Mouse (Mus musculus) ES-E14 (cell line): ENCODE measurements around the gene Zbp1. TPM values are rescaled to one million over a fixed set of nuclear protein-coding genes. Genes with fewer than 3 reads are reported as not detected.

Experiments
- DNase-seq: peaks from one replicate; pipeline ENCODE4 v3.0.0-alpha.2; 2013; ENCODE audit warnings: low read depth, low spot score
- H3K27ac ChIP-seq: 2 replicates; pipeline ENCODE4 v1.5.1; 2012; ENCODE audit warnings: low read depth, mild to moderate bottlenecking, low read length, moderate library complexity, mixed read lengths; ENCODE audit not compliant: poor library complexity, insufficient read depth, severe bottlenecking
- H3K36me3 ChIP-seq: 2 replicates; pipeline ENCODE4 v1.6.1; 2012; ENCODE audit warnings: mild to moderate bottlenecking, low read length, moderate library complexity, mixed read lengths; ENCODE audit not compliant: control insufficient read depth, poor library complexity, insufficient read depth, severe bottlenecking
- H3K4me1 ChIP-seq, 2 experiments: fragments of 150-350 bp in 1 of 2; sonication (generic) in 1 of 2; 2 replicates each; pipeline ENCODE4 v1.6.1; 2012; ENCODE audit warnings: low read length in 2 of 2, mild to moderate bottlenecking in 1 of 2, mixed read lengths in 1 of 2; ENCODE audit not compliant: control insufficient read depth in 2 of 2, insufficient read depth in 2 of 2, poor library complexity in 1 of 2
- H3K4me3 ChIP-seq, 2 experiments: fragments of 150-350 bp in 1 of 2; sonication (generic) in 1 of 2; 2 replicates each; pipeline ENCODE4 v1.5.1; 2012; ENCODE audit warnings: low read length in 2 of 2, low read depth in 1 of 2, mild to moderate bottlenecking in 1 of 2, mixed read lengths in 1 of 2; ENCODE audit not compliant: insufficient read depth in 1 of 2, poor library complexity in 1 of 2, severe bottlenecking in 1 of 2
- H3K9ac ChIP-seq: 2 replicates; pipeline ENCODE4 v1.6.1; 2012; ENCODE audit warnings: low read depth, mild to moderate bottlenecking, low read length, mixed read lengths; ENCODE audit not compliant: poor library complexity, insufficient read depth, severe bottlenecking
- H3K9me3 ChIP-seq: fragments of 150-350 bp; sonication (generic); 2 replicates; pipeline ENCODE4 v1.6.1; 2012; ENCODE audit warnings: low read depth, mild to moderate bottlenecking, low read length; ENCODE audit not compliant: control insufficient read depth, insufficient read depth
- CHD2 ChIP-seq: IDR thresholded peaks from 2 replicates; pipeline ENCODE4 v1.6.1; 2014; ENCODE audit warnings: mild to moderate bottlenecking, low read depth, low read length, inconsistent platforms
- HCFC1 ChIP-seq: IDR thresholded peaks from 2 replicates; pipeline ENCODE4 v1.6.1; 2012; ENCODE audit warnings: low read length, inconsistent platforms, borderline replicate concordance; ENCODE audit not compliant: insufficient read depth
- MAFK ChIP-seq: IDR thresholded peaks from 2 replicates; pipeline ENCODE4 v1.6.1; 2014; ENCODE audit warnings: mild to moderate bottlenecking, low read depth, low read length, inconsistent platforms; ENCODE audit not compliant: insufficient read depth
- ZC3H11A ChIP-seq: IDR thresholded peaks from 2 replicates; pipeline ENCODE4 v1.6.1; 2012; ENCODE audit warnings: low read depth, mild to moderate bottlenecking, inconsistent platforms, low read length, borderline replicate concordance
- ZNF384 ChIP-seq: IDR thresholded peaks from 2 replicates; pipeline ENCODE4 v1.6.1; 2012; ENCODE audit warnings: low read depth, low read length, inconsistent platforms
- in situ Hi-C, 2 experiments: fragments of 600-800 bp; cut with MboI; formaldehyde crosslinking; loops; one replicate each; pipeline ENCODE4 v1.15.1; 2025; ENCODE audit warnings: low sequenced_read_pairs in 2 of 2, inconsistent platforms in 1 of 2; ENCODE audit not compliant: unreplicated experiment in 2 of 2
- total RNA-seq: library from RNA; depleted of rRNA; stranded (reverse); fragments of 300-350 nt; gene quantifications from 2 replicates; pipeline ENCODE4 v1.2.3, GENCODE M21; 2012

Gene Zbp1
- total RNA-seq, 1 experiment: 0.67 TPM

DNA sequence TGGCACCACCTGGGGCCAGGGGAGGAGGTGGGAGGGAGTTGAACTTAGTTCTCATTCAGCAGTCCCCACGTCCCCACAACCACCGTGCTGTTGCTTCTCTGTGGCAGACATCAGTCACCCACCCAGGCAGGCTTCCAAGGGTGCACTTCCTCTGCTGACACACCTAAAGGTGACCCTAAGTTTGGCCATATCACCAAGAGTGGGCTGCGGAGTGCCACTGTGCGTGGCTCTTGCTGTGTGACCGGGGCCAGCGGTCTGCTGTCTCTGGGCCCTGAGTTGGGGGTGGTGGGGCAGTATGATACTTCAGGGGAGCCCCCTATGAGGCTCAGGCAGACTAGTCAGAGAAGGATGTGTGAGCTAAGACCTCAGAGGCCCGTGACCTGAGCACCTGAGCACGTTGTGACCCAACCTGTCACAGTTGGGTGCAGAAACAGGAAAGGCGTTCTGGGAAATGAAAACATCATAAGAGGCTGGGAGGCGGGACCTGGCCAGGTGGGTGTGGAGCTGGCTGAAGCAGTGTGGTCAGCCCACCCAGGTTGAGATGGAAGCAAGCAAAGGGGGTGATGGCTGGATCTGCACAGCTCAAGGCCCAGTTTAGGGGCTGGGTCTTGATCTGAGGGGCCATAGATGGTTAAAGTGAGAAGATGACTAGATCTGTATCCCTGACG lies 37.9 kb downstream of the Zbp1 start:
- in situ Hi-C loops: loop anchor here (5.0 to 25.0 kb wide), 2 partner anchors 74 to 381 kb away; no protein-coding TSS in a partner anchor
- H3K4me1 ChIP-seq: no peaks in the 10 kb centered on the region
- TF ChIP-seq ZC3H11A (no peak), CHD2 (no peak), MAFK (no peak), HCFC1 (no peak), ZNF384 (no peak)
- H3K36me3 ChIP-seq: no peaks in the 10 kb centered on the region
- H3K27ac ChIP-seq: no peak overlapping the region
- H3K9ac ChIP-seq: no peak overlapping the region
- no peaks in the 10 kb centered on the region for H3K9me3 ChIP-seq
- no peak for DNase-seq
- no peak overlapping the region for H3K4me3 ChIP-seq

DNA sequence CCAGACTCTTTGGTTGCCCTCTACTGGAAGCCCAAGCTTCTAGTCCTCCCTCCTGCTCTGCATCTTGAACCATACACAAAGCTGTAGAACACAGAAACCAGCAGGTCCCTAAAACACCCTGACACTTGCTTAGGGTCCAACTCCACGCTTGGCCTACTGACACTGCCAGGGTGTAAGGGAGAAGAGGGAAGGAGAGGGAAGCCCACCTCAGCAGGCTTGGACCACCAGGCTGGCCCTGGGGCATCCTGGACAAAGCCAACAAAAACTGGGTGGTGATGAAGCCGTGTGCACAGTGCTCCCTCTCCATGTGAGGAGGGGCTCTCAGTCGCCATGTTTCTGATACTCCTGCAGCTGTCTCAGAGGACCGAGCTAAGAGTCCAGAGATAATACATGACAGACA lies 38.7 kb downstream of the Zbp1 start:
- no peaks in the 10 kb centered on the region for H3K9me3 ChIP-seq
- no peak for TF ChIP-seq ZNF384
- no peak for TF ChIP-seq CHD2
- no peak for TF ChIP-seq ZC3H11A
- TF ChIP-seq MAFK: no peak
- TF ChIP-seq HCFC1: no peak
- no peaks in the 10 kb centered on the region for H3K4me1 ChIP-seq
- no peak overlapping the region for H3K27ac ChIP-seq
- H3K36me3 ChIP-seq: no peaks in the 10 kb centered on the region
- H3K4me3 ChIP-seq: no peak overlapping the region
- in situ Hi-C loops: loop anchor here (5.0 to 25.0 kb wide), 2 partner anchors 73 to 382 kb away; no protein-coding TSS in a partner anchor
- no peak for DNase-seq
- H3K9ac ChIP-seq: no peak overlapping the region

DNA sequence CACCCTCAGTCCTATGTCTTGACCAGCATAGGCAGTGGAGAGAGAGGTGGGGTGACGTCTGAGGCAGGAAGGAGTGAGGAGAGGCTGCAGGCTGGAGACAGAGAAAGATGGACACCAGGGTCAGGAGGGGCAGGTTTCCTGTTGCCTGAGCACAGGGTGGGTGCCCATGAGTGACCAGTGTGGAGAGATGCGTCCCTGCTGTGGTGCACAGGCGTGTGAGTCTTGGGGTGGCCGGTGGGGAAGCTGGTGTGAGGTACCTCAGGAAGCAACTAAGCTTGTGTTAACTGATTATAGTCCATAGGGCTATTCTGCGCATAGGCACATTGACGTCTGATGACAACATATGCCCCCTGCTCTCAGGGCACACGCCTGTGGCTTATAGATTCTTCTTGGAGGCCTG lies 39.7 kb downstream of the Zbp1 start:
- H3K36me3 ChIP-seq: no peaks in the 10 kb centered on the region
- H3K4me1 ChIP-seq: no peaks in the 10 kb centered on the region

DNA sequence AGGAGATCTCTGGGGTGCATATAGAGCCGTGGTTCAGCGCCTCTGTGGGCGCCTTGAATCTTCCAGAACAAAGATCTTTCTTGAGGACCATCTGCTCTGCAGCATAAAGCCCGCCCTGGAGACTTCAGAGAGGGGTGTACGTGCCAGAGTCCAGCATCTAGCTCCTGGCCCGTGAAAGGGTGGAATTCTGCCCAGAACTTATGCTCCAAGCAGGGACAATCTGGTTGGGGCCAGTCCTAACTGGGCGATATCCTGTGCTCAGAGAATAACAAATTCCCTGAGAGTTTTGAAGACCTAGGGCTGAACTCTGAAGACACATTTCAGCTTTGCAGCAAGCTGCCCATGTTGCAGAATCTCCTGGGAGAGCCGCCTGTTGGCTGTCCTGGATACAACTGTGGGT lies 40.8 kb downstream of the Zbp1 start:
- Histone ChIP-seq H3K36me3 (no peaks in the 10 kb centered on the region), H3K9me3 (no peaks in the 10 kb centered on the region), H3K4me1 (no peaks in the 10 kb centered on the region), H3K4me3 (no peak overlapping the region), H3K9ac (no peak overlapping the region), H3K27ac (no peak overlapping the region)
- no peak for TF ChIP-seq HCFC1
- TF ChIP-seq MAFK: no peak
- in situ Hi-C loops: loop anchor here in 1 of 2 experiments (25.0 kb wide), 1 partner anchor 384 kb away; no protein-coding TSS in a partner anchor
- DNase-seq: no peak

More for the DNA sequence above, 39.7 kb downstream of the Zbp1 start:
- in situ Hi-C loops: loop anchor here in 1 of 2 experiments (25.0 kb wide), 1 partner anchor 383 kb away; no protein-coding TSS in a partner anchor
- no peak for DNase-seq
- Histone ChIP-seq H3K4me3 (no peak overlapping the region), H3K9me3 (no peaks in the 10 kb centered on the region), H3K9ac (no peak overlapping the region), H3K27ac (no peak overlapping the region)
- no peak for TF ChIP-seq ZC3H11A
- no peak for TF ChIP-seq ZNF384
- TF ChIP-seq MAFK: no peak
- no peak for TF ChIP-seq CHD2
- no peak for TF ChIP-seq HCFC1

- in situ Hi-C loops: loop anchor here in 1 of 2 experiments (25.0 kb wide), 1 partner anchor 385 kb away; no protein-coding TSS in a partner anchor
- TF ChIP-seq HCFC1 (no peak), MAFK (no peak), ZC3H11A (no peak), CHD2 (no peak), ZNF384 (no peak)
- H3K9me3 ChIP-seq: no peaks in the 10 kb centered on the region
- H3K9ac ChIP-seq: no peak overlapping the region
- H3K27ac ChIP-seq: no peak overlapping the region
- no peak overlapping the region for H3K4me3 ChIP-seq
- no peak for DNase-seq
- H3K36me3 ChIP-seq: no peaks in the 10 kb centered on the region
- H3K4me1 ChIP-seq: no peaks in the 10 kb centered on the region
These were observed 41.2 kb downstream of the Zbp1 start for GRCm38 (mm10) chr2:173177481-173177880.
